Mouse (Mus musculus) naive thymus-derived CD4-positive, alpha-beta T cell, adult 2 months (primary cell): ENCODE data around the gene Cntfr.

Source experiments
- DNase-seq: peaks from one replicate; pipeline ENCODE4 v3.0.0-alpha.2; 2011; ENCODE audit warnings: low read depth

Gene Cntfr

DNA sequence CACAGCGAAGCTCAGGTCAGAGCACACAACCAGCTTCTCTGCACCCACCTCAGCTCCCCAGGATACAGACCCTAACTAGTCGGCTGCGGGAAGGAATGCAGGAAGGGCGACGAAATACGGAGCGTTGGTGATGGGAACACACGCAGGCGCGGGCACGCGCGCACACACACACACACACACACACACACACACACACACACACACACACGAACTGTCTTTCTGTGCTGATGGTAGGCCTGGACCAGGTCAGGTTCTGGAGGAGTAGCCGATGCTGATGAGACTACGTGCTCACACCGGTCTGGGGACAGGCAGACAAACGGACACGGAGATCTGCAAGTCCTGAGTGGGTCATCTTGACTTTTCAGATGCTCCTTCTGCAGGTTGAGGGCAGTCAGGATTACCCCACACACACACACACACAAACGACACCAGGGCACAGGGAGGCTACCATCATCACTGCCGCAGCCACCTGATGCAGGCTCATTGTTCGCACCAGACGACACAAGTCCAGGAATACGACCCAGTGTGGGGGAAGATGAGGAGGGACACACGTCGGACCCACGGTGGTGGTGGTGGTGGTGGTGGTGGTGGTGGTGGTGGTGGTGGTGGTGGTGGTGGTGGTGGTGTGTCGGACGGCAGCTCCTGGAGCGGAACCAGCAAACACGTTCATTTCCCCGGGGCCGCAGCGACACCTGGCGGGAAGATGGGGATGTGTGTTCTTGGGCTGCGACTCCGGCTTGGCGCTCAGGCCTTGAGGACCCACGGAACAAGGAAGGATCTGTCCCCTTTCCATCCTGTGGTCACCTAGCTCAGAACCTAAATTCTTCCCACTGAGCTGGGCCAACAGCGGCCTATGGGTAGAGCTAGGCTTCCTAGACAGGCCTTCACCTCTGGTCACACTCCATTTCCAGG lies at the start of gene Cntfr:
Gene Cntfr (minus strand): TSS at position 160 of the 912 bp plus-strand sequence.
- peak; percentile 75 for DNase-seq

DNA sequence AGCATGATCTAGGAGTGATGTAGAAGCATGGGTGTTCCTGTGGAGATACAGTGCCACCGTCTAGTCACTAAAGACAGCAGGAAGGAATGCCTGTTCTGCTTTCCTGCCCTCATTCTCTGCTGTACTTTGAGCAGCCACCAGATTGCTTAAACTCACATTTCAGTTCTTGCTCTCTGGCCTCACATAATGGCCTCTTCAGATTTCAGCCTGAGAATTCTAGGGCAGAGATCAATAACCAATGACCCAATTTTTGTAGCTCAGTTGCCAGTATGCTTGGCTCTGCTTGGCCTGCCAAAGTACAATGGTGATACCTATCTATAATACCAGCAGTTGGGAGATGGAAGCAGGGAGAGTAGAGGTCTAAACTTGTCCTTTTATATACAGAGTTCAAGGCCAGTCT lies 48.1 kb upstream of the Cntfr start:
- no peak for DNase-seq

DNA sequence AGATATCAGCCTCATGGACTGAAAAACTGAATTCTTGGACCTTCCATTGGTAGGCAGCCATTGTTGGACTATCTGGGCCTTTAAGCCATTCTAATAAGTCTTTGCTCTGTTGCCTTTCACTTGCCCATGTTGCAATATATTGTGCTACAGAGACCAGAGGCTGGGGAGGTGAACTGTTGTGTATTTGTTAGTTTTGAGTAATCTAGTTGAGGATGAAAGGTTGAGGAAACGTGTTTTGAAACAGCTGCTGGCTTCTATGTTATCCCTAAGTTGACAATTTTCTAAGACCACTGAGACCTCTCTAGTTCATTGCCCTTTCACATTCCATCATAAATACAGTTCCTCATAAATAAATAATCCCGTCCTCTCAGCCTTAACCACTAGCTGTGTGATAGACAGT lies 47.2 kb upstream of the Cntfr start:
- no peak for DNase-seq

DNA sequence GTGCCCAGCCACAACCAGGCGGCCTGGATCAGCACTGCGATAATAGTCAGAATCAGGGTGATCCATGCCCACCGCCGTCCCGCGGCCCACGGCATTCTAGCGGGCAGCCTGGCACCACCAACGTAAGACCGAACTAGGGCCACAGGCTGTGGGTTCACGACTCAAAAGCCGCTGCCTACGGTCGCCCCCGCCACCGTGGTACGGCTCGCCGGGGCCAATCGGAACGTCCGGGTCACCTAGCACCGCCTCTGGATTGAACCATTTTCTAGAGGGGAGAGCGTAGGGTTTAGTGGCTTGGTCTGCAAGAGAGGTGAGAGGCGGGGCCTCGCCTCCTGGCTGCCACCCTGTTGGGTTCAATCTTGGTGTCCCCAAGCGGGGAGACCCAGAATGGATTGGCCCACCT lies 44.3 kb upstream of the Cntfr start:
- DNase-seq, result peak; percentile 95

DNA sequence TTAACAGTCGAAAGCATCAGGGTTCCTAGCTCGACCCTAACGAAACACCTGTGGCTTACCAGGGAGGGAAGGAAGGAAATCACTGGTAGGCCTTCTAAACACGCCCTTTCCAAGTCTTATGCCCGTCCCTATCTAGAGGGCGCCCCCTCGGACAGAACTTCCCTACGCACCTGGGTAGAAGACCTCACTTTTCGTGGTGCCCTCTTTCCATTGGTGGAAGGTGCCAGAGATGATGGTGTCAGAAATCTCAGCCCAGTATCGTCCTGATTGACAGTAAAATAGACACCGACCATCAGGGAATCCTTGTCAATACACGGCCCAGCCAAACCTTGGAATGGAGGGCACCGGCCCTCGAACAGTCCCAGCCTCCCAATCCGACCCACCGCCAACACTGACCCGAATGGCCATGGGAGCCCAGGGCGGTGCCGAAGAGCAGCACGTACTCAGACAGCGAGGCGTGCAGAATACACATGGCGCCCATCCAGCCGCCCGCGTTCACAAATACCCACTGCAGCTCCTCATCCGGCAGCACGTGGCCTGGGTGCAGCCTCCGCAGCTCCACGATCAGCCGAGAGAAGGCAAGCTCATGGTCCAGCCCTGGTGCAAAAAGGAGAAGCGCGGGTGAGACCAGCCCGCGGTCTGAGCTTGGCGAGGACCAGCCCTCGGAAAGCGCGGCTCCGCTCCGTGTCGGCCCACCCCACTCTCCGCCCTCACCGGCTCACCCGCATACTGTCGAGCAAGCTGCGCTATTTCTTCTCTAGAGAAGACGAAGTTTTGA lies 43.7 kb upstream of the Cntfr start:
- DNase-seq, result peak; percentile 58

DNA sequence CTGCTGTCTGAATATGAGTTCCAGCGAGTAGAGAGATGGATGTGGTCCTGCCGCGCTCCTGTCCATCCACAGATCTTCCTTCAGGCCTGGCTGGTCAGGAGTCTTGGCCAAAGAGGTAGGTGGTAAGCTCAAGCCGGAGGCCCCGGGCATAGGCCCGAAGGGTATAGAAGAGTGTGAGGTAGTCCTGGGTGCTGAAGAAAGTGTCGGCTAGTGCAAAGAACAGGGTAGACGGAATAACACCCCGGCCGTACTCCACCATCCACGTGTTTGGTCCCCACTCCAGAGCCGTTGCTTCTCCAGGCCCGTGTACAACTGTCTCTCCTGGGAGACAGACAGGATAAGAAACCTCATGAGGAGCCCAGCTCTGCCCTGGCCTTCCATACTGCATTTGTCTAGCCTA lies 42.4 kb upstream of the Cntfr start:
- DNase-seq, result no peak

DNA sequence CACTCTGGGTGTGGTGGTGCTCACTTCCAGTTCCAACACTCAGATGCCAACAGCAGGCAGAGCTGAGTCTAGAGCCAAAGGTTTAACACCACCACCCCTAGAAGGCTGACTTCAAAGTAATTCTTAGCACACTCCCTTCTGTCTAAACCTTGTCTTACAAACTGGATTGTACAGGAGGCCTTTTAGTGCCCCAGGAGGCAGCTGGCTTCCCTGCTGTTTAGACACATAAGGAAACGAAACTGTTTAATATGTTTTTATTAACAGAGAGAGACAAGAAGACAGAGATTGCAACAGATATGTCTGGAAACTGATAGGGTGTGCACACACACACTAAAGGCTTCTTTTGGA lies 41.3 kb upstream of the Cntfr start:
- no peak for DNase-seq

DNA sequence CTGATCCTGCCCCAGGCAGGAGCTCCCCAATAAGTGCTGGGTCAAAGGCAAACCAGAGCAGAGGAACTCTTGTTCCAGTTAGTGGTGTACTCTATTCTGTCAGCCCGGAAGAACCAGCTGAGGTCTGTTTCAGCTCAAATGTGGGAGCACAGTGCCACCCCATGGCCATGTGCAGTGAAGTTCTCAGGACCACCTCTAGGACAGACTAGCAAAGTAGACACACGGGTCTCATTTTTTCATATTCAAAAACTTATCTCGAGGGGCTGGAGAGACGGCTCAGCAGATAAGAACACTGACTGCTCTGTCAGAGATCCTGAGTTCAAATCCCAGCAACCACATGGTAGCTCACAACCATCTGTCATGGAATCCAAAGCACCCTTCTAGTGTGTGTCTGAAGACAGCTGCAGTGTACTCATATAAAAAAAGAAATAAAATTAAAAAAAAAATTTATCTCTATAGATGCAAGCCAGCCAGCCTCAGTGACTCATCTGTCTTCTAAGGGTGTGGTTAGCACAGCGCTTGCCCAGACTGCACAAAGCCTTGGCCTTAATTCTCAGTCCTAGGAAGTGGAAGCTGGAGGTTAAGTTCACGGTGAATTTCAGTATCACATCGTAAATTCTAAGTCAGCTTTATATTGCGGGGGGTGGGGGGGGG lies 40.8 kb upstream of the Cntfr start:
- peak; percentile 88 for DNase-seq

DNA sequence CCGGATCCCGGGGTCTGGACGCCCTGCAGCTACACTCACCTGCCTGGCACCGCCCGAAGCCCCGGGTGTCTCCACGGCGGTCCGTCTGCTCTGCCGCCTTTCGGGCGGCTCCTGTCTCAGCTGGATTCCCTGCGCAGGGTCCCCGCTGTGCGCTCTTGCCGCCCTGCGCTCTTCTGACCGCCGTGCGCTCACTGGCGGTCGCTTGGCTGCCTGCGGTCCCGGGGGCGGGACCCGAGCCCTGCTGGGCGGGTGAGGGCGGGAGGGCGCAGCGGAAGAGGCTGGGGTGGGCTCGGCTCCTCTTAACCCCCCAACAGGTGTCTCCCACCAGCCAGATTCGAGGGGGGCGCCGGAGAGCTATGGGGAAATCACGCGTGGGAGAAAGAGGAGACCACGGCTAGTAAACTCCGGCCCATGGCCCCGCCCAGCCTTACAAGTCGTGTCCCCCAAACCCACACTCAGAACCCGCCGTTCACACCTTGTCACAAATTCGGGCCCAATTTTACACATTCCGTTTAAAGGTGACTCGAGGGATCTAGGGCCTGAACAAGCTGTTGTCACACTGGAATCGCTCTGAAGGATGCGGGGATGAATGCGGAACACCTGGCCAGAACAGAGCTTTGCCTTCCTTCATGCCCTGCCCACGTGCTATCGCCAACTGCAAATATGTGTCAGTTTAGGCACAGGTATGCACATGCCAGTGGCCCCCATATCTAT lies 34.3 kb upstream of the Cntfr start, which contains the start of gene Arid3c:
Gene Arid3c (minus strand): TSS at position 91 of the 714 bp plus-strand sequence.
- no peak for DNase-seq

DNA sequence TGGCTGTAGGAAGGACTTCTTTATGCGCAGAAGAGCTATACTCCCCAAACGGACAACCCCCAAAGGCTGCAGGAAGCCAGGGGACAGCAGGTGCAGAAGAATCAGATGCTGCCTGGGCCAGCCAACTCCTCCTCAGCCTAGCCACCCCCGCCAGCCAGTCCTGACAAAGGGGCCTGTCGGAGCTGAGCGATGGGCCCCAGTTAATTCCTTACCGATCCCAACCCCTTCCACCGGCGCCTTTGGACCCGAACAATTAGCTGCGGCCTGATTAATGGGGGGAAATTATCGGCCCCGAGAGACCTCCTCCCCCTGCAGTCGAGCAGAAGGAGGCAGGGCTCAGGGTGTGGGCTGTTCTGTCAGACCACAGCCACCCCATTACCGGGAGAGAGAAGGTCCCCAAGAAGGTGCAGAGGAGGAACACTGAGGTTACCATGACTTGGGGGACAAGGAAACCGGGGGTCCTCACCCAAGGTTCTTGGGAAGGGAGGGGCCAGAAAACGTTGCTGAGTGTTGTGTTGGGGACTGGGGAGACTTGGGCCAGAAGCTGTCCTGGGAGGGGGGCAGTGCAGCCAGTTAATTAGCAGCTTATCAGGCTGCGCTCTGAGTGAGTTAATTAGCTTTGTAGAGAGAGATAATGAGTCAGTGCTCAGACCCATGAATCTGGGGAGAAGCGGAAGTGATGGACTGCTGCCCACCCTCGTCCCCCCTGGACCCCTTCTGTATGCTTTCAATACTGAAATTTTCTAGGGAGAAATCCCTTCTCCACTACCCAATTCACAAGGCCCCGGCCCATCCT lies 30.1 kb upstream of the Cntfr start:
- no peak for DNase-seq

DNA sequence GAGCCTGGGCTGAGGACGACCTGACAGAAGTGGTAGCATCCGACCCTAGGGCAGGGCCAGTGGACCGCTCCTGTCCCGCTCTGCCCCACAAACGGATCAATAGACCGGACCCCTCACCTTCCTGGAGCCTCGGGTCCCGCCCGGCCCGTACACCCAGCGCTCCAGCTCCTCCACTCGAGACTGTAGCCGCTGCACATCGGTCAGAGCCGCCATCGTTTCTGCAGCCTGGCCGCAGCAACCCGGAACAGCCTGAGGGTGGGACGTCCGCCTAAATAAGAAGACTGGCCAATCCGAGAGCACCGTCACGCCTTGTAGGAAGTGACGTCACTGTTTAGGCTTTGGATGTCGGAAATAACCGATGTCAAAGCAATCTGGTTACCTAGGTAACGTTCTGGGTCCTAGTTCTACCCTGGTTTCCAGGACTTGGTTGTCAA lies 26.0 kb upstream of the Cntfr start, which contains the start of gene Dctn3:
Gene Dctn3 (minus strand): TSS at position 253 of the 434 bp plus-strand sequence.
- peak; percentile 93 for DNase-seq

DNA sequence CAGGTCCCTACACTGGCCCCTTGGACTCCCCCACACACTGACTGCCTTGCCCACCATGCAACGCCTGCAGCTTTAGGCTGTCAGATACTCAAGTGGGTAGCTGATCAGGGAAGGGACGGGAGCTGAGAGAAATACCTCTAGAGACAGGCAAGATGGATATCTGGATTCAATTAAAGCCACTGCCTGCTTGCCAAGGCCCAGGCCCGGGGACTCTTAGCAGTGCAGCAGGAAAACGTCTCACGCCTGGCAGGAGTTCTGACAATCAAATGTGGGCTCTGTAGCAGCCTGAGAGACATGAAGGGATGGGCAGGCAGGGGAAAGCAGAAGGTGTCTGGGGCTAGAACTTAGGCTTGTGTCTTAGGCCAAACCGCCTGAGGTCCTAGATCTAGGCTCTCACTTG lies 19.9 kb upstream of the Cntfr start:
- DNase-seq, result no peak

DNA sequence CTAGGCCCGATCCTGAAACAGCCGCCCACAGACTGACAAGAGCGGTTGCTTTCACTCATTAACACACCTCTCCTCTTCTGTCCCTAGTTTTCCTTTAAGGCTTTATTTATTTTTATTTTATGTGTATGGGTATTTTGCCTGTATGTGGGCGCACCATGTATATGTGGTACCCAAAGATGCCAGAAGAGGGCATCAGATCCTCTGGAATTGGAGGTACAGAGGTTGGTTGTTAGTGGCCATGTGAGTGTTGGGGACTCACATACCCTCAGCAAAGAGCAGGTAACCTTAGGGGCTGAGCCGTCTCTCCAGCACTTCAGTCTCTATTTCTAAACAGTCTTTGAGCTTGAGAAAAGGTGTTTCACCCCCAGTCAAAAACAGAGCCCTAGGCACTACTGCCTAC lies 18.7 kb upstream of the Cntfr start:
- peak; percentile 74 for DNase-seq

DNA sequence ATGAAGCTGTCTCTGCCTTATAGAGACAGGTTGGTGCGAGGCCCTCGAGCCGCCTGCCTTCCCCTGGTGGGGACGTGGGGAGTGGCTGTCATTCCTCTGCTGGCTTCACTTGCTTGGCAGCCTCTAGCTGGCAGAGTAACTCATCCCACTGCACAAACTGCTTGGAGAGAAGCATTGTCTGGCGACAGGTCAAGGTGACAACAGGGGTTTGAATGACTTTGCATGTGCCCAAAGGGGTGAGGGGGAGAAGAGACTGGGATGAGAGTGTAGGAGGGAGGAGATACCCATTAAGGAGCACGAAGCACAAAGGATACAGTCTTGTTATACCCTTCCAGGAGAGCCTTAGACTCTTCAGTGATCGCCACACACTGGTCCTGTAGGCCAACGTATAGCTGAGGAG lies 18.2 kb upstream of the Cntfr start:
- no peak for DNase-seq

DNA sequence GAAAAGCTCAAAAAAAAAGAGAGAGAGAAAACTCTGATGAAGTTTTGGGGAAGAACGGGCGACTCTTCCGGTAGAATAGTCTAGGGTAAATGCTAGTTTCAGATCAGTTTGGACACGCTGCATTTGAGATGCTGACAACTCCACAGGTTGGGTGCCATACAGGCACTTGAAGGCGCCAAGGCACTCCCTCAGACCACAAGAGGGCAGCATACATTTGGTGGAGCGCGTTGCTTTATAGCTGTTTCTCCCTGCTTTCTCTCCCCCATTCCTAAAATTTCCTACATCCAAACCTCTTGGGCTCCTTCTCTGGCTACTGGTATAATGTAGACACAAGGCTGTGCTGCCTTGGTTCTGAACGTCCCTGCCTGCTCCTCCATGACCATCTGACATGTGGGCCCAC lies 17.4 kb upstream of the Cntfr start:
- peak; percentile 79 for DNase-seq

DNA sequence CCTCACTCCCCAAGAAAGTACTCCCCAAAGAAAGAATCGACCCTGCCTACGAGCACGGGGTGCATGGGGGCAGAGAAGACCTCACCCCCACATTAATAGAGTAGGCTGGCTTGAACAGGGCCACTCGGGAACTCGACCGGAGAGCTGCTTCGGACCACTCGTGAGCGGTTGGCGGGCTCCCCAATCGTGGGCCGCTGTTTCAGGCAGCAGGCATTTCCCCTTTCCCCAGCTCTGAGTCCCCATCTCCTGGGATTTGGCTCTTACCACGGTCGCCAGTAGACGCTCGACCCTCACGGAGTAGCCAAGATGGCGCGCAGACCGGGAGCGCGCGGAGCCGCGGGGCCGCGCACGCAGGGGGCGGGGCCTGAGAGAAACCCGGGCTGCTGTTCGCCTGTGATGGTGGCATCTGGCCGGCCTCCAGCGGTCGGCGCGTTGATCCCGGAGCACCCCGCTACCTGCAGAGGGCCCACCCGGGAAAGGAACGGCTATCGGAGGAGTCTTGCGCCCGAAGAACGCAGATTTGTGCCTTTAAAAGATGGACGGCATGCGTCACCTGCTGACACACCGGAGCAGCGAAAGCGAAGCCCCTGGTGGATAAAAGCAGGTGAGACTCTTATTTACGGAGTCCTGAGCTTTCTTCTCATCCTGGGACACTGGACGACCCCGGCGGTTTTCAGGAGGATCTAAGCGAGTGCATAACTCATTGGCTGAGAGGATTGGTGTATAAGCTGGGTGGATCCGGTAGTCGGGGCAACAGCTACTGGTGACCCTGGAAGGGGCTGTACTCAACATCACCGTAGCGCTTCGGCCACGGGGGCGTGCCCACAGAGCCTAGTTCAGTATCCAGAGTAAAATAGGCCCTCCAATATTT lies 16.5 kb upstream of the Cntfr start, which contains the start of gene Rpp25l:
Gene Rpp25l (minus strand): TSS at position 338 of the 871 bp plus-strand sequence.
- DNase-seq, result peak; percentile 90

DNA sequence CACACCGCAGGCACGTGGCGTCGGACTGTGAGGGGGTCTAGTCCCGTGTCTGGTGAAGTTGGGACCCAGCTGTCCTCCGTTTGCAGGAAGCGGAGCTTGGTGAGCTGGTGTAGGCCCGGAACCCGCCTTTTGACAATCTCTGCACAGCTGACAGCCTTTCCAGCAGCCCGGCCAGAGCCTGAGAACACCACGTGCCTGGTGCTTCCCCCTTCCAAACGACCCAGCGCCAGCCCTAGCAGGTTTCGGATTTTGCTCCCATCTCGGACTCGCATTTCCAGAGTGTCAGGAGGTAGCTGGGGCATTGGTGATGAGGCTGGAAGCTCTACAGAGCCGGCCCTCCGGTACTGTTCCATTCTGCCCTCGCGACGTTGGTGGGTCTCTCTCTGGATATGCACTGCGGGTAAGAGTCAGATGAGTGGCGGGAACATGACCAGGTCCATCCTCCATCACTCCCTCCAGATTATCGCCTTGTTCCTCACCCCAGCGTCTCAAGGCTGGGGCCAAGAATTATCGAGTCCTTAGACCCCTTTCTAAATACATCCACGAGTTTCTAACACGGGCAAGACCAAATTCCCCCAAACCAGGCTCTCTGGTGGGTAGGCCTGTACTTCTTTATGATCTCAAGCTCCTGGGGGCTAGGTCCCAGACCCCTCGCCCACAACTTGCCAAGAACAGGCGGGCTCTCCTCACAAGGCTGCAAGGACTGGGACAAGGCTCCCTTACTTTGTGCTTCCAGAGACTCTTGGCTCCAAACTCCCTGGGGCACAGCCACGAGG lies 15.7 kb upstream of the Cntfr start:
- no peak for DNase-seq

DNA sequence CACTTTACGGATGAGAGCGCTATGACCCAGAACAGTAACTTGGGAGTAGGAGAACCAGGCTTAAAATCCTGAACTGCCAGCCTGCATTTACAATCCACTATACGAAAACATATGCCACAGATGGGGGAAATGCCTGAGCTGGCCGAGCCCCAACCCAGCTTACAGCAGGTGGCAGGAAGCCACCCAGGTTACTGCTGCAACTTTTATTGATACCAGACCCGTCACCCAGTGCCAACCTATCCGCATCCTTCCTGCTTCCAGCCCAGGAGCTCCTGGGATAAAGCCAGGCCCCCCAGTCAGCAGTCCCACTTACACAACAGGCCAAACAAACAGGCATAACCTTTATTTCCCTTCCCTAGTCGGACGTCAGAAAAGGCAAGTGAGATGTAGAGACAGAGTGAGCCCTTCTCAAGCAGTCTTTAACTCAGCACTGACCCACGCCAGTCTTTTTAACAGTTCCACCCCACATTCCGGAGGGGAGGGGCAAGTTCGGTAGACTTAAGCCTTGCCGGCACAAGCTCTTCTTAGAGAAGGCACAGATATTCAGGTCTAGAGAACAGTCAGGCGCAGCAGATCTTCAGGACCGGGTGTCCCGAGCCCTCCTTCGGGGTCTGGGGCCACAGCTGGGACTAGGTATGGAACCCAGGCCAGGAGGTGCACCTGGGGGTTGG lies 15.0 kb upstream of the Cntfr start:
- no peak for DNase-seq

DNA sequence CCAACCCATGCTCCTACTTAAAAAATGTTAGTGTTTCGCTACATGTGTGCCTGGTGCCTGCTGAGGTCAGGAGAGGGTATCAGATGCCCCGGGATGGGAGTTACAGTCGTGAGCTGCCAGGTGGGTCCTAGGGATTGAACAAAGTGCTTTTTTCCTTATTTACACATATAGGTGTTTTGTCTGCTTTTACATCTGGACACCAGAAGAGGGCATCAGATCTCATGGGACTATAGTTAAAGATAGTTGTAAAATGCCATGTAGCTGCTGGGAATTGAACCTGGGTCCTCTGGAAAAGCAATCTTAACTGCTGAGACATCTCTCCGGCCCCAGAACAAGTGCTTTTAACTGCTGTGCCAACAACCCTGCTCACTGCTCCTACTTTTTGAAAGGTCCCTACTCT lies 13.3 kb upstream of the Cntfr start:
- DNase-seq, result no peak
